Mouse (Mus musculus): ENCODE data around the gene Dnaja3.

- no peak for TF ChIP-seq CTCF (IDR thresholded peaks at IDR 0.05; ENCODE audit: borderline replicate concordance, control insufficient read depth, extremely low read depth, insufficient read depth, low read length, poor library complexity)
- TF ChIP-seq POLR2A (IDR thresholded peaks at IDR 0.05; ENCODE audit: control insufficient read depth, extremely low read depth, insufficient read depth, low read length, poor library complexity), result no peak
Observed at GRCm38 (mm10) chr16:4736262-4736661, 96.5 kb downstream of the Dnaja3 start.

Data from thymus, adult 2 months (tissue).